Mouse (Mus musculus) Patski (cell line): ENCODE results near the gene Nfyc. TPM values are rescaled to one million over a fixed set of nuclear protein-coding genes. Genes with fewer than 3 reads are reported as not detected.

Experiments used
- ATAC-seq: fragments of 100-300 bp; one replicate; pipeline ENCODE4 v1.8.0; 2021
- CTCF ChIA-PET: fragments of 350-600 bp; sonication (Branson Sonifier 250); formaldehyde crosslinking; loops from one replicate; lab custom pipeline; 2022; ENCODE audit warnings: inconsistent platforms; lab: Charles Lee
- POLR2A ChIA-PET: fragments of 350-600 bp; sonication (Branson Sonifier 250); formaldehyde crosslinking; loops from one replicate; lab custom pipeline; 2022; ENCODE audit warnings: antibody characterized with exemption, inconsistent platforms; lab: Charles Lee
- DNase-seq: peaks from one replicate; pipeline ENCODE4 v3.0.0-alpha.2; 2011; ENCODE audit warnings: low read depth, low spot score
- H3K27me3 ChIP-seq: fragments of 371-371 bp; one replicate; pipeline ENCODE4 v1.5.1; 2021
- CTCF ChIP-seq: fragments of 100-300 bp; IDR thresholded peaks from one replicate; pipeline ENCODE4 v1.5.1; 2021
- in situ Hi-C: fragments of 300-500 bp; cut with MboI; formaldehyde crosslinking; loops from 3 replicates; pipeline ENCODE4 v1.11.1; 2018; ENCODE audit warnings: low pct_unique_long_range_greater_than_20kb, mixed read lengths
- polyA plus RNA-seq: library from polyadenylated mRNA; unstranded; gene quantifications from one replicate; pipeline ENCODE4 v1.2.3, GENCODE M21; 2021

Gene Nfyc
- polyA plus RNA-seq, 1 experiment from 2014 or later = 52.8 TPM

- DNase-seq (no peak), ATAC-seq (no peak)
- POLR2A ChIA-PET = interaction anchor here (0.5 kb wide), 1 partner anchor 241 kb away, joined by 3 read pairs; no protein-coding TSS in a partner anchor
- H3K27me3 ChIP-seq = no peaks in the 10 kb centered on the region
- no peak for TF ChIP-seq CTCF
- in situ Hi-C loops = no loop called here
- CTCF ChIA-PET = no interaction called here
These were observed 97.3 kb downstream of the Nfyc start for GRCm38 (mm10) chr4:120734012-120734622.

GRCm38 (mm10) chr4:120732737-120733136, 98.6 kb downstream of the Nfyc start:
- no peak for ATAC-seq
- TF ChIP-seq CTCF = no peak
- ChIA-PET POLR2A (no interaction called here), CTCF (no interaction called here)
- no peaks in the 10 kb centered on the region for H3K27me3 ChIP-seq
- DNase-seq = no peak
- in situ Hi-C loops = no loop called here

- H3K27me3 ChIP-seq = no peaks in the 10 kb centered on the region
- CTCF ChIA-PET = no interaction called here
- POLR2A ChIA-PET = no interaction called here
- ATAC-seq (no peak), DNase-seq (no peak)
- no peak for TF ChIP-seq CTCF
- in situ Hi-C loops = no loop called here
These were observed 100.2 kb downstream of the Nfyc start for GRCm38 (mm10) chr4:120731030-120731644.

GRCm38 (mm10) chr4:120730574-120730973, 100.8 kb downstream of the Nfyc start:
- H3K27me3 ChIP-seq = no peaks in the 10 kb centered on the region
- no peak for DNase-seq
- no peak for TF ChIP-seq CTCF
- ATAC-seq = no peak
- in situ Hi-C loops = no loop called here
- CTCF ChIA-PET = no interaction called here
- POLR2A ChIA-PET = no interaction called here

- no peak for DNase-seq
- TF ChIP-seq CTCF = no peak
- no peak for ATAC-seq
- in situ Hi-C loops = no loop called here
- ChIA-PET CTCF (no interaction called here), POLR2A (no interaction called here)
- no peaks in the 10 kb centered on the region for H3K27me3 ChIP-seq
These were observed 101.2 kb downstream of the Nfyc start for GRCm38 (mm10) chr4:120730146-120730545.

- CTCF ChIA-PET = no interaction called here
- no peaks in the 10 kb centered on the region for H3K27me3 ChIP-seq
- TF ChIP-seq CTCF = no peak
- ATAC-seq (no peak), DNase-seq (no peak)
- in situ Hi-C loops = no loop called here
- POLR2A ChIA-PET = no interaction called here
These were observed 101.9 kb downstream of the Nfyc start for GRCm38 (mm10) chr4:120729441-120729840.

GRCm38 (mm10) chr4:120727842-120728241, 103.5 kb downstream of the Nfyc start:
- CTCF ChIA-PET = no interaction called here
- H3K27me3 ChIP-seq = no peaks in the 10 kb centered on the region
- POLR2A ChIA-PET = no interaction called here
- ATAC-seq (no peak), DNase-seq (no peak)
- TF ChIP-seq CTCF = no peak
- in situ Hi-C loops = no loop called here

- in situ Hi-C loops = no loop called here
- ATAC-seq (no peak), DNase-seq (no peak)
- ChIA-PET POLR2A (no interaction called here), CTCF (no interaction called here)
- no peaks in the 10 kb centered on the region for H3K27me3 ChIP-seq
- no peak for TF ChIP-seq CTCF
These were observed 105.2 kb downstream of the Nfyc start for GRCm38 (mm10) chr4:120726174-120726573.

- no peak for TF ChIP-seq CTCF
- ChIA-PET POLR2A (no interaction called here), CTCF (no interaction called here)
- ATAC-seq (no peak), DNase-seq (no peak)
- in situ Hi-C loops = no loop called here
- H3K27me3 ChIP-seq = no peaks in the 10 kb centered on the region
These were observed 105.8 kb downstream of the Nfyc start for GRCm38 (mm10) chr4:120725516-120726090.

- DNase-seq (no peak), ATAC-seq (no peak)
- ChIA-PET POLR2A (no interaction called here), CTCF (no interaction called here)
- in situ Hi-C loops = no loop called here
- TF ChIP-seq CTCF = no peak
- no peaks in the 10 kb centered on the region for H3K27me3 ChIP-seq
These were observed 109.8 kb downstream of the Nfyc start for GRCm38 (mm10) chr4:120721574-120721973.

GRCm38 (mm10) chr4:120719152-120719551, 112.2 kb downstream of the Nfyc start:
- DNase-seq (peak; percentile 63), ATAC-seq (peak; percentile 58)
- no peaks in the 10 kb centered on the region for H3K27me3 ChIP-seq
- POLR2A ChIA-PET = no interaction called here
- TF ChIP-seq CTCF = no peak
- in situ Hi-C loops = no loop called here
- CTCF ChIA-PET = no interaction called here
